Mouse (Mus musculus): ENCODE measurements around the gene 1700067K01Rik. TPM values are rescaled to one million over a fixed set of nuclear protein-coding genes. Genes with fewer than 3 reads are reported as not detected.

The 1700067K01Rik gene
- total and polyA plus RNA-seq, 3 experiments = 0.53 to 0.69 TPM; not detected in 1

DNA sequence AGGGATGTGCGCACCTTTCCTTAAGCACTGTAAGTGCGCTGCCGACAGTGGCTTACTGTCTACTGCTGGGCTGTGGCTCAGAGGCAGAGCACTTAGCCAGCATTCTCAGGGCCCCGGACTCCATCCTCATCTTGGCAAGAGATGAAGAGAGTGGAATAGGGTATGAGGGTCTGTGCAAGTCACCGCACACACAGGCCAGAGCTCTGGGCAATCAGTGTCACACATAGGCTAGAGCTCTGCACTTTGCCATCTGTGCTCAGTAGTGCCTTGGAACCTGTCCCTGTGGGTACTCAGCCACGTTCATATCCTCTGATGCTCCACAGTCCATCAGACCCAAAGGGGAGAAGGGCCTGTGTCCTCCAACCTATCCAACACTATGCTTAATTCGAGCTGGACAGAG, 19.8 kb upstream of the 1700067K01Rik start:
- Histone ChIP-seq H3K4me1 (ENCODE audit: control insufficient read depth in 1 of 2, insufficient read depth in 2 of 2, low read length in 2 of 2) (peaks cover 8 to 11% of the 10 kb centered on the region in 2 experiments), H3K27ac (ENCODE audit: control insufficient read depth, low read depth, low read length) (no peak overlapping the region), H3K27me3 (ENCODE audit: control insufficient read depth in 1 of 2, insufficient read depth in 2 of 2, low read length in 2 of 2) (no peaks in the 10 kb centered on the region), H3K9me3 (replicated peaks; ENCODE audit: insufficient read depth, low read length) (no peaks in the 10 kb centered on the region), H3K9ac (ENCODE audit: control insufficient read depth, low read depth, low read length, poor library complexity, severe bottlenecking) (no peak overlapping the region), H3K36me3 (ENCODE audit: control insufficient read depth in 1 of 2, insufficient read depth in 2 of 2, low read length in 2 of 2) (peaks cover 0 to 6% of the 10 kb centered on the region in 2 experiments; a peak in 3 of 4 replicates), H3K4me3 (ENCODE audit: control insufficient read depth in 1 of 2, insufficient read depth in 1 of 2, low read depth in 2 of 2, low read length in 2 of 2) (no peak overlapping the region), H3K79me2 (ENCODE audit: control insufficient read depth, insufficient read depth, low read length, poor library complexity) (no peaks in the 10 kb centered on the region)
- TF ChIP-seq RAD21 (IDR thresholded peaks at IDR 0.05; ENCODE audit: low read depth, low read length) = no peak
- no peak for TF ChIP-seq CHD1 (IDR thresholded peaks at IDR 0.05; ENCODE audit: low read depth, low read length)
- TF ChIP-seq MYC (IDR thresholded peaks at IDR 0.05; ENCODE audit: low read depth, low read length) = no peak
- no peak for TF ChIP-seq E2F4 (IDR thresholded peaks at IDR 0.05; ENCODE audit: borderline replicate concordance, low read depth, low read length)
- TF ChIP-seq SMC3 (IDR thresholded peaks at IDR 0.05; ENCODE audit: low read depth, low read length) = no peak
- TF ChIP-seq BHLHE40 (IDR thresholded peaks at IDR 0.05; ENCODE audit: borderline replicate concordance, low read depth, low read length) = no peak
- no peak for TF ChIP-seq RCOR1 (IDR thresholded peaks at IDR 0.05; ENCODE audit: low read depth, low read length)
- no peak for TF ChIP-seq POLR2AphosphoS5 (IDR thresholded peaks at IDR 0.05; ENCODE audit: borderline replicate concordance, low read depth, low read length)
- TF ChIP-seq ETS1 (IDR thresholded peaks at IDR 0.05; ENCODE audit: low read depth, low read length) = no peak
- no peak for TF ChIP-seq ZMIZ1 (IDR thresholded peaks at IDR 0.05; ENCODE audit: low read depth, low read length)
- no peak for TF ChIP-seq MYB (IDR thresholded peaks at IDR 0.05; ENCODE audit: low read depth, low read length)
- no peak for TF ChIP-seq MEF2A (IDR thresholded peaks at IDR 0.05; ENCODE audit: extremely low read depth, insufficient replicate concordance, low read depth, low read length, poor library complexity, severe bottlenecking)
- no peak for TF ChIP-seq USF2 (IDR thresholded peaks at IDR 0.05; ENCODE audit: borderline replicate concordance in 1 of 2, insufficient read depth in 1 of 2, low read depth in 1 of 2, low read length in 2 of 2)
- no peak for TF ChIP-seq CTCF (IDR thresholded peaks at IDR 0.05 in 2 of 3, conservative IDR thresholded peaks at IDR 0.05 in 1 of 3; ENCODE audit: control insufficient read depth in 1 of 3, insufficient read depth in 1 of 3, low read depth in 2 of 3, low read length in 3 of 3, poor library complexity in 1 of 3, severe bottlenecking in 1 of 3)
- no peak for TF ChIP-seq MAFK (IDR thresholded peaks at IDR 0.05; ENCODE audit: borderline replicate concordance, low read depth, low read length)
- TF ChIP-seq MAX (IDR thresholded peaks at IDR 0.05; ENCODE audit: low read length) = no peak
- no peak for TF ChIP-seq SIN3A (IDR thresholded peaks at IDR 0.05; ENCODE audit: low read length)
- TF ChIP-seq TAL1 (IDR thresholded peaks at IDR 0.05; ENCODE audit: low read length) = no peak
- no peak for TF ChIP-seq TCF12 (IDR thresholded peaks at IDR 0.05; ENCODE audit: low read depth, low read length)
- TF ChIP-seq POLR2AphosphoS2 (IDR thresholded peaks at IDR 0.05; ENCODE audit: low read length) = no peak
- DNase-seq (ENCODE audit: low read depth, low spot score) = no peak

DNA sequence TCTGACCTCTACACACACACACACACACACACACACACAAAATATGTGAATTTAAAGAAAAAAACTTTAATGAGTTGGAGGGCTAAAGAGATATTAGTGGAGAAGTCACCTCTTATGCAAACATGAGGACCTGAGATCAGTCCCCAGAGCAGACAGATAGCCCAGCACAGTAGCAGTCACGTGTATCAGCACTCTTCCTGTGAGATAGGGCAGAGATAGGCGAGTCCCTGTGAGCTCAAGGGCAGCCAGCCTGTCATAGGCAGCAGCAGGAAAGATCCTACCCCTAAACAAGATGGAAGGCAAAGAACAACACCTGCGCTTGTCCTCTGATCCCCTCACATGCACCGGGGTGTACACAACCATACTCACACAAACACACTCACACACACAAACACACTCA, 18.9 kb upstream of the 1700067K01Rik start:
- peak; percentile 55 for DNase-seq (ENCODE audit: low read depth, low spot score)
- Histone ChIP-seq H3K9me3 (replicated peaks; ENCODE audit: insufficient read depth, low read length) (no peaks in the 10 kb centered on the region), H3K4me1 (ENCODE audit: control insufficient read depth in 1 of 2, insufficient read depth in 2 of 2, low read length in 2 of 2) (peaks cover 8 to 11% of the 10 kb centered on the region in 2 experiments), H3K36me3 (ENCODE audit: control insufficient read depth in 1 of 2, insufficient read depth in 2 of 2, low read length in 2 of 2) (peaks cover 0 to 6% of the 10 kb centered on the region in 2 experiments; a peak in 3 of 4 replicates), H3K4me3 (ENCODE audit: control insufficient read depth in 1 of 2, insufficient read depth in 1 of 2, low read depth in 2 of 2, low read length in 2 of 2) (no peak overlapping the region), H3K9ac (ENCODE audit: control insufficient read depth, low read depth, low read length, poor library complexity, severe bottlenecking) (no peak overlapping the region), H3K79me2 (ENCODE audit: control insufficient read depth, insufficient read depth, low read length, poor library complexity) (no peaks in the 10 kb centered on the region), H3K27me3 (ENCODE audit: control insufficient read depth in 1 of 2, insufficient read depth in 2 of 2, low read length in 2 of 2) (no peaks in the 10 kb centered on the region), H3K27ac (ENCODE audit: control insufficient read depth, low read depth, low read length) (peak overlapping the region; percentile 48; the same call in 1 of the 2 replicates)
- no peak for TF ChIP-seq JUND (IDR thresholded peaks at IDR 0.05; ENCODE audit: low read depth, low read length)
- no peak for TF ChIP-seq ZC3H11A (IDR thresholded peaks at IDR 0.05; ENCODE audit: low read depth, low read length)
- no peak for TF ChIP-seq POLR2AphosphoS5 (IDR thresholded peaks at IDR 0.05; ENCODE audit: borderline replicate concordance, low read depth, low read length)
- TF ChIP-seq HCFC1 (IDR thresholded peaks at IDR 0.05; ENCODE audit: low read depth, low read length) = no peak
- 0 out of 2 replicates have a peak, but pooled peaks have one; percentile 17 for TF ChIP-seq BHLHE40 (IDR thresholded peaks at IDR 0.05; ENCODE audit: borderline replicate concordance, low read depth, low read length)
- no peak for TF ChIP-seq POLR2AphosphoS2 (IDR thresholded peaks at IDR 0.05; ENCODE audit: low read length)
- TF ChIP-seq MEF2A (IDR thresholded peaks at IDR 0.05; ENCODE audit: extremely low read depth, insufficient replicate concordance, low read depth, low read length, poor library complexity, severe bottlenecking) = no peak
- no peak for TF ChIP-seq MYB (IDR thresholded peaks at IDR 0.05; ENCODE audit: low read depth, low read length)
- TF ChIP-seq SIN3A (IDR thresholded peaks at IDR 0.05; ENCODE audit: low read length) = peak; percentile 23; the same call in 1 of the 2 replicates
- 0 out of 2 replicates have a peak, but pooled peaks have one; percentile 48 for TF ChIP-seq MYC (IDR thresholded peaks at IDR 0.05; ENCODE audit: low read depth, low read length)
- TF ChIP-seq SMC3 (IDR thresholded peaks at IDR 0.05; ENCODE audit: low read depth, low read length) = no peak
- no peak for TF ChIP-seq CHD2 (IDR thresholded peaks at IDR 0.05; ENCODE audit: low read length)
- TF ChIP-seq RAD21 (IDR thresholded peaks at IDR 0.05; ENCODE audit: low read depth, low read length) = no peak
- peak; percentile 70 for TF ChIP-seq MAX (IDR thresholded peaks at IDR 0.05; ENCODE audit: low read length)
- TF ChIP-seq ZNF384 (IDR thresholded peaks at IDR 0.05; ENCODE audit: low read depth, low read length) = no peak
- no peak for TF ChIP-seq NELFE (IDR thresholded peaks at IDR 0.05; ENCODE audit: low read depth, low read length)
- TF ChIP-seq RCOR1 (IDR thresholded peaks at IDR 0.05; ENCODE audit: low read depth, low read length) = 0 out of 2 replicates have a peak, but pooled peaks have one; percentile 29
- no peak for TF ChIP-seq ELF1 (IDR thresholded peaks at IDR 0.05; ENCODE audit: low read depth, low read length)
- peak; percentile 61; the same call in 1 of the 2 replicates for TF ChIP-seq MXI1 (IDR thresholded peaks at IDR 0.05; ENCODE audit: low read depth, low read length)
- TF ChIP-seq GATA1 (IDR thresholded peaks at IDR 0.05; ENCODE audit: low read depth, low read length) = peak; percentile 57
